Comparison of ENCODE assay signal across 8 mouse cellular contexts in the genomic region with DNA sequence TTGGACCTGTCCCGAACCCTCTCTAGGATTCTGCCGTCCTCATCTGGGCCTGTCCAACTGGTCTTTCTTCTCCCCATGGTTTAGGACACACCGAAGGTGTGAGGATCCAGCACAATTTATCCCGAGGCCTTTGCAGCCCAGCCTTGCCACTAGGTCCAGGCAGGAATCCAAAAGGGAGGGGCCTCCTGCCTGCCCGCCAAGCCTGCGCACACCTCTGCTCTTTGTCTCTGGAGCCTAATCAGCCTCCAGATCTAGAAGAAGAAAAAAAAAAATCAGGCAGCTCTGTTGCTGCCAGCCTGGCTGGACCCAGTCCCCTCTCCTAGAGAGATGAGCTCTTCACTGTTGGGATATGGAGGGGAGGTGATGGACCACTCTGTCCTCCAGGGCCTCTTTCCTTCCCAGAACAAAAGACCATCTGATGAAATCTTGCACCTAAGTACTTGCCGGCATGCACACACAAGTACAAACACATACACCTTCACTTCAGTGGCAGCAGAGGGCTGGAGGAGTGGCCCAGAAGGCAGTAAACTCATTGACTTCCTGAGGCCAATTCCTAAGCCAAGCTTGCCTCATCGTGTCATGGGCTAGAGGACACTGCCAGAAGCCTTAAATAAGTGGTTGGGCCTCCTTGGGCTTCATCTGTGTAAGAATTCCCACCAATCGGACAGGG. TPM values are rescaled to one million over a fixed set of nuclear protein-coding genes. Genes with fewer than 3 reads are reported as not detected.
DNase-seq lines count a peak whose midpoint lies in the region; ATAC-seq and TF ChIP-seq lines count a peak whose summit lies in the region.

No protein-coding gene starts in this region.

- H3K9ac ChIP-seq in liver, adult 2 months (ENCODE audit: low read depth, low read length), result no peak overlapping the region
- H3K9ac ChIP-seq in midbrain, embryonic 13.5 days (replicated peaks), result no peak overlapping the region

- peaks cover 8% of the 10 kb centered on the region; the same call in 1 of the 2 replicates for H3K4me1 ChIP-seq in liver, adult 2 months (ENCODE audit: control insufficient read depth, insufficient read depth, low read length)
- H3K4me1 ChIP-seq in midbrain, embryonic 13.5 days (replicated peaks), result peaks cover 61% of the 10 kb centered on the region

- TF ChIP-seq CTCF in liver, adult 2 months (IDR thresholded peaks at IDR 0.05; ENCODE audit: low read depth, low read length), result no peak

- no peaks in the 10 kb centered on the region for H3K9me3 ChIP-seq in midbrain, embryonic 13.5 days

- no peak overlapping the region for H3K27ac ChIP-seq in liver, adult 2 months (replicated peaks; ENCODE audit: insufficient read depth, low read depth, low read length)
- peak overlapping the region; percentile 35; the same call in 1 of the 2 replicates for H3K27ac ChIP-seq in midbrain, embryonic 13.5 days

- H3K4me3 ChIP-seq in liver, adult 2 months (ENCODE audit: insufficient read depth, low read depth, low read length), result no peak overlapping the region
- H3K4me3 ChIP-seq in midbrain, embryonic 13.5 days (replicated peaks), result no peak overlapping the region

- peak; percentile 62 for DNase-seq in liver, adult 2 months (ENCODE audit: extremely low read depth, low read depth, low spot score)
- no peak for DNase-seq in liver
- peak; percentile 42 for DNase-seq in cerebellum, adult 8-10 months
- peak; percentile 86 for DNase-seq in kidney, adult 11 months
- DNase-seq in natural killer cell, adult 2 months (ENCODE audit: low spot score in 2 of 2), result no peak
- DNase-seq in left cerebral cortex, adult 9 months (ENCODE audit: low spot score in 2 of 2), result no peak

- H3K79me2 ChIP-seq in liver, adult 2 months (ENCODE audit: control insufficient read depth, insufficient read depth, low read length), result peaks cover 6% of the 10 kb centered on the region; the same call in 1 of the 2 replicates

- WGBS in liver, adult 2 months, result 30% methylated on average over 9 of the region's 9 CpGs
- 22% methylated on average over 9 of the region's 9 CpGs for WGBS in midbrain, embryonic 13.5 days

- no peak for ATAC-seq in midbrain, embryonic 13.5 days
- ATAC-seq in megakaryocyte-erythroid progenitor cell, adult 5-6 weeks (replicated peaks; ENCODE audit: low FRiP score, low TSS enrichment, poor library complexity, severe bottlenecking), result no peak

- 0 out of 2 replicates have a peak overlapping the region, but pooled peaks have one; percentile 2 for H3K4me2 ChIP-seq in midbrain, embryonic 13.5 days (replicated peaks)

- H3K36me3 ChIP-seq in liver, adult 2 months (ENCODE audit: control insufficient read depth, insufficient read depth, low read length), result peaks cover 3% of the 10 kb centered on the region; the same call in 1 of the 2 replicates
- peaks cover 8% of the 10 kb centered on the region for H3K36me3 ChIP-seq in midbrain, embryonic 13.5 days

- TF ChIP-seq POLR2A in liver, adult 2 months (IDR thresholded peaks at IDR 0.05; ENCODE audit: extremely low read depth, insufficient read depth, low read length), result no peak

- no peaks in the 10 kb centered on the region for H3K27me3 ChIP-seq in liver, adult 2 months (ENCODE audit: control insufficient read depth, insufficient read depth, low read length)
- H3K27me3 ChIP-seq in midbrain, embryonic 13.5 days, result peaks cover 35% of the 10 kb centered on the region

RNA-seq across cellular contexts. Expression of a gene that starts 1.6 kb away (rescaled TPM):
- 95.5 and 97.7 TPM in 2 replicates for total RNA-seq in liver, adult 2 months (2014; rRNA removed)
- polyA plus RNA-seq in liver, adult 2 months (2012; rRNA removed), result 164 and 196 TPM in 2 replicates
- 32.8 and 36.0 TPM in 2 replicates for polyA plus RNA-seq in midbrain, embryonic 13.5 days (2015; fragmentation: Nextera tagmentation; extraction: Ambion mirVana)
- total RNA-seq in megakaryocyte-erythroid progenitor cell, adult 5-6 weeks (2014; fragmentation: Nextera tagmentation), result 13.1 and 25.7 TPM in 2 replicates
- 12.1 and 17.2 TPM in 2 replicates for total RNA-seq in megakaryocyte-erythroid progenitor cell, adult 5-6 weeks (2017)

RNA-seq across cellular contexts. Expression of a gene that starts 1.8 kb away (rescaled TPM):
- 0.37 and 0.74 TPM in 2 replicates for total RNA-seq in liver, adult 2 months (2014; rRNA removed)
- 0.88 and 1.7 TPM in 2 replicates for polyA plus RNA-seq in liver, adult 2 months (2012; rRNA removed)
- 1.5 and 2.5 TPM in 2 replicates for polyA plus RNA-seq in midbrain, embryonic 13.5 days (2015; fragmentation: Nextera tagmentation; extraction: Ambion mirVana)
- total RNA-seq in megakaryocyte-erythroid progenitor cell, adult 5-6 weeks (2014; fragmentation: Nextera tagmentation), result not detected in 2 replicates
- not detected in 2 replicates for total RNA-seq in megakaryocyte-erythroid progenitor cell, adult 5-6 weeks (2017)

RNA-seq across cellular contexts. Expression of a gene that starts 9.4 kb away (rescaled TPM):
- total RNA-seq in liver, adult 2 months (2014; rRNA removed), result 1.3 and 2.0 TPM in 2 replicates
- polyA plus RNA-seq in liver, adult 2 months (2012; rRNA removed), result 3.3 and 5.6 TPM in 2 replicates
- polyA plus RNA-seq in midbrain, embryonic 13.5 days (2015; fragmentation: Nextera tagmentation; extraction: Ambion mirVana), result 8.0 and 8.9 TPM in 2 replicates
- 1.2 and 1.5 TPM in 2 replicates for total RNA-seq in megakaryocyte-erythroid progenitor cell, adult 5-6 weeks (2014; fragmentation: Nextera tagmentation)
- 1.1 and 2.5 TPM in 2 replicates for total RNA-seq in megakaryocyte-erythroid progenitor cell, adult 5-6 weeks (2017)

RNA-seq across cellular contexts. Expression of a gene that starts 28.2 kb away (rescaled TPM):
- total RNA-seq in liver, adult 2 months (2014; rRNA removed), result 0.65 and 1.0 TPM in 2 replicates
- 1.3 and 1.6 TPM in 2 replicates for polyA plus RNA-seq in liver, adult 2 months (2012; rRNA removed)
- polyA plus RNA-seq in midbrain, embryonic 13.5 days (2015; fragmentation: Nextera tagmentation; extraction: Ambion mirVana), result 86.9 and 111 TPM in 2 replicates
- total RNA-seq in megakaryocyte-erythroid progenitor cell, adult 5-6 weeks (2014; fragmentation: Nextera tagmentation), result not detected in 2 replicates
- not detected in 2 replicates for total RNA-seq in megakaryocyte-erythroid progenitor cell, adult 5-6 weeks (2017)

Comparison
In these comparisons a context has a peak if more than half of its experiments do, and no peak if none do; other contexts are left out.
1. DNase-seq: peak in liver, adult 2 months (single experiment), cerebellum, adult 8-10 months (single experiment) and kidney, adult 11 months (single experiment); none in liver (single experiment), natural killer cell, adult 2 months (0 of 2) and left cerebral cortex, adult 9 months (0 of 2).